Mouse (Mus musculus) urinary bladder, adult 2 months (tissue): ENCODE results near the gene Hist1h4h. TPM values are rescaled to one million over a fixed set of nuclear protein-coding genes. Genes with fewer than 3 reads are reported as not detected.
"Not testable (repeated sequence)": the region's sequence is repeated elsewhere in the genome, so short reads cannot be mapped to it uniquely, and the experiment has no call there.

ENCODE experiments used
- DNase-seq: peaks from one replicate; pipeline ENCODE4 v3.0.0; 2022; ENCODE audit warnings: low spot score
- polyA plus RNA-seq: library from polyadenylated mRNA; depleted of rRNA; stranded (reverse); fragments of >200 nt; gene quantifications from 2 replicates; pipeline ENCODE4 v1.2.3, GENCODE M21; 2012

Gene Hist1h4h
- polyA plus RNA-seq, 1 experiment, result 27.8 TPM

DNA sequence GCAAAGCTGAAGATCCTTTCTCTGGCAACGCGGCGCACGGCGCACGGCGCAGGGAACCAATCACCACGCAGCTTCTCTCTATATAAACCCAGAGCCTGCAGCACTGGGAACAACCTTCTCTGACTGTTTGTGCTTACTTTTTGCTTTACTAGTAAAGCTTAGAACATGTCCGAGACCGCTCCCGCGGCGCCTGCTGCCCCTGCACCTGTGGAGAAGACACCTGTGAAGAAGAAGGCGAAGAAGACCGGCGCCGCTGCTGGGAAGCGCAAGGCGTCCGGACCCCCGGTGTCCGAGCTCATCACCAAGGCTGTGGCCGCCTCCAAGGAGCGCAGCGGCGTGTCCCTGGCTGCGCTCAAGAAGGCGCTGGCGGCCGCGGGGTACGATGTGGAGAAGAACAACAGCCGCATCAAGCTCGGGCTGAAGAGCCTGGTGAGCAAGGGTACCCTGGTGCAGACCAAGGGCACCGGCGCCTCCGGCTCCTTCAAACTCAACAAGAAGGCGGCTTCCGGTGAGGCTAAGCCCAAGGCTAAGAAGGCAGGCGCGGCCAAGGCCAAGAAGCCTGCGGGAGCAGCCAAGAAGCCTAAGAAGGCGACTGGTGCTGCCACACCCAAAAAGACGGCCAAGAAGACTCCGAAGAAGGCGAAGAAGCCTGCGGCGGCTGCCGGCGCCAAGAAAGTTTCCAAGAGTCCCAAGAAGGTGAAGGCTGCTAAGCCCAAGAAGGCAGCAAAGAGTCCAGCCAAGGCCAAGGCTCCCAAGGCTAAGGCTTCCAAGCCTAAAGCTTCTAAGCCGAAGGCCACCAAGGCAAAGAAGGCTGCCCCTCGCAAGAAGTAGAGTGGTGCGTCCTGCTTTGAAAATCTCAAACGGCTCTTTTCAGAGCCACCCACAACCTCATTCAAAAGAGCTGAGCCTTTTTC, 24.3 kb downstream of the Hist1h4h start:
- DNase-seq, result peak; percentile 59

GRCm38 (mm10) chr13:23555839-23556416, 25.1 kb downstream of the Hist1h4h start:
- peak; percentile 30 for DNase-seq

GRCm38 (mm10) chr13:23556906-23557305, 26.1 kb downstream of the Hist1h4h start:
- no peak for DNase-seq

DNA sequence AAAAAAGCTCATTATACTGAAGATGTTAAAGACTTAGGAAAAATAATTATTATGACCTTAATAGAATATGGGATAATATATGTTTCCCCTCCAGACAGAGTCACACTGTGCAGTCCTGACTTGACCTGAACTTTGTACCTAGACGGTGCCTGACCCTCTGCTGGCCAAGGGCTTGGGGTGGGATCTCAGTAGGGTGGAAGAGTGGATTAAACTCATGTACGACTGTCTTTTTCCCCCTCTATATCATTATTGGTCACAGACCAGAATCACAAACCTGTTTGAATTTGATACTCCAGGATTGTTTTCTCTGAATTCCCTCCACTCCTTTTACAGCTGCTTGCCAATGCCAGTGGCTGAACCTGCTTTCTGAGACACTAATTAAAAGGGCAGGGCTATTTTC, 29.8 kb downstream of the Hist1h4h start:
- DNase-seq, result not testable (repeated sequence)

GRCm38 (mm10) chr13:23561531-23561882, 30.7 kb downstream of the Hist1h4h start:
- DNase-seq, result not testable (repeated sequence)

GRCm38 (mm10) chr13:23561883-23562659, 31.2 kb downstream of the Hist1h4h start, which contains the start of gene Hist1h3e:
TSS of gene Hist1h3e (minus strand) at chr13:23562369.
- DNase-seq, result peak; percentile 90

DNA sequence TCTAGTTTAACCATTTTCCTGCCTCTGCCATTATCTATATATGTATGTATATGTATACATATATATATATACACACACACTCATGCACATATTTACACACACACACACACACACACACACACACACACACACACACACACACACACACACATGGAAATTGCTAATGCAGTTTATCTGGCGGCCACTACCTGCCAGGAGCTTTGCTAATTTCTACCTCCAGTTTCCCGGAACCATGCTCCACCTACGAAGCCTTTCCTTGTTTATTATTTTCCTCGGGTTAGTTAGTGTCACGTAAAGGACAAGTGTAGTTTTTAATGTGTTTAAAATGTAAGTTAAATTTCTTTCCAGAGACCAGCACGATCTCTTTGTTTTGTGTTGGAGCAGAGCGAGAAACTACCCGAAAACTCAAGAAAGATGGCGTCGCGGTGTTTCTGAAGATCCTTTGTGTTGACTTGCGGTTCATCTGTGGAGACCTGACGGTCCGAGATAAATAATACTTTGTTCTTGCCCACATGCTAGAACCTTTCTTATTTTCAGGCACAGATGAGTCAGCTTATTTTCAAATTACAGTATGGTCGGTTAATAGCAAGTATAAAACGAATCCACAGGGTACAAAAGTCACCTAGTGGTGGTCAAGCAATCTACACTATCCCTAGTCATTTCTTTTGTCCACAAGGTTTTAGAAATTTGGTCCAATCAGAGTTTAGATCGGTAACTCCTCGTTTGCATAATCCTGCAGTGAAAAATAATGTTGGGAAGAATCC, 32.0 kb downstream of the Hist1h4h start:
- no peak for DNase-seq

DNA sequence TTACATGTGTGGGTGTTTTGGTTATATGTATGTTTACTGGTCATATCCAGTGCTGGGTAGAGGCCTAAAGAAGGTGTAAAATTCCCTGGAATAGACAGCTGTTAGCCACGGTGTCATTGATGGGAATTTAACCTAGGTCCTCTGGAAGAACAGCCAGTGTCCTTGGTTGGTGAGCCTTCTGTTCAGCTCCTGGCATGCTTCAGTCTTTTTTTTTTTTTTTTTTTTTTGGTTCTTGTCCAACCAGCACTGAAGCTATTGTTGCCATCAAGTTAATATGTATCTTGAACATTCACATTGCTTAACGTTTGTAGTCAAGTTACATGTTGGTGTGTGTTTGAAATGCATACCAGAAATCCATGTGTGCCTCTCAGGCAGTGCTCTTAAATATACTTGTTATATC, 33.6 kb downstream of the Hist1h4h start:
- DNase-seq, result no peak

- DNase-seq, result not testable (repeated sequence)
Observed at GRCm38 (mm10) chr13:23570261-23571021, 39.6 kb downstream of the Hist1h4h start.

GRCm38 (mm10) chr13:23571022-23571503, 40.2 kb downstream of the Hist1h4h start, which contains the start of the genes Hist1h2ae and Hist1h2bg:
TSS of gene Hist1h2ae (minus strand) at chr13:23571220.
TSS of gene Hist1h2bg (plus strand) at chr13:23571396.
- peak; percentile 61 for DNase-seq

DNA sequence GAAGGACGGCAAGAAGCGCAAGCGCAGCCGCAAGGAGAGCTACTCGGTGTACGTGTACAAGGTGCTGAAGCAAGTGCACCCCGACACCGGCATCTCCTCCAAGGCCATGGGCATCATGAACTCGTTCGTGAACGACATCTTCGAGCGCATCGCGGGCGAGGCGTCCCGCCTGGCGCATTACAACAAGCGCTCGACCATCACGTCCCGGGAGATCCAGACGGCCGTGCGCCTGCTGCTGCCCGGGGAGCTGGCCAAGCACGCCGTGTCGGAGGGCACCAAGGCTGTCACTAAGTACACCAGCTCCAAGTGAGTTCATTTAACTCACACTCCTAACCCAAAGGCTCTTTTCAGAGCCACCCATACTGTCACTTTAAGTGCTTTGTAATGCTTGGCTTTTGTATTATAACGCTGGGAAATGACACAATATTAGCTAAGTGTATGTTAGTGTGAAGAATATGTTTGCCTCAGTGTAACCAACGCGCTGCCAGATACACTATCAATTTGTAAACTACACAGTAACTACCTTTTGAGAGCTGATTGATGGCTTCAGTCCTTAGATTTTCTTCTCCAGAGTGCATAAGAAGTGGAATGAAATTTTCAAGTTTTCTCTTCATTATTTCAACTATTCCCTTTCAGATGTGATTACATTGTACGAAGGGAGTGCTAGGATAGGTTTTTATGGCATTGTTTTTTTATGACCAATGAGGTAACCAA, 40.8 kb downstream of the Hist1h4h start:
- not testable (repeated sequence) for DNase-seq

DNA sequence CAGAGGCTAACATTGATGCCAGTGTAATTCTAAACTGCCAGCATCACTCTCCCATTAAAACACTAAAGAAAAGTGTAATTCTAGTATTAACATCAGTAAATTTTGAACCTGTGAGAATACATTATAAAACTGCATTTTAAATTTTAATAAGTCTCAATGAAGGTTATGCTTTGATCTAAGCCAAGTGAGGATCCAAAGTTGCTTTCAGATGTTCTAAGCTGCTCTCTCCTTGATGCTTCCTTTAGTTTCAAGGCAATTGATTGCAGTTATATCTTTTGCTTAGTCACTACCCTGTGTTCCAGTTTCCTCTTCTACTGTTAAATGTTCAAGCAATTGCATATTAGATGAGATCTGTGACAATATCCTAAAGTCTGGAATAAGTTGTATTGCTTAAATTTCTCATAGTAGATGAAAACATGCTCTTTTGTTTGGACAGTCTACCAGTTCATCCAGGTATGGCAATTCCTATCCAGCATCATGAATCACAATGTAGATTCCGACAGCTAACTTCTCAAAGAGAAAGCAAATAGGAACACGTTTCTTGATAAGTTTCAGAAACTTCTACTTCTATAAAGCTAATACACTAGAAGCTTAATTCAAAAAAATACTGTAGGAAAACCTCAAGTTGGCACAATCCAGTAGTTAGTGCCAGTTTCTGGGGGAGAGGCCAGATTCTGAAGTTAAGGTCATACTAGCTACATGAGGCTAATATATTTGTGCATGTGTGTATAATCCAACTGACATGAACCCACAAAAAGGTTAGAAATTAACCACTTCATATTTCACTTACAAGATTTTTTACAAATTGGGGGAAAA, 41.6 kb downstream of the Hist1h4h start:
- no peak for DNase-seq

DNA sequence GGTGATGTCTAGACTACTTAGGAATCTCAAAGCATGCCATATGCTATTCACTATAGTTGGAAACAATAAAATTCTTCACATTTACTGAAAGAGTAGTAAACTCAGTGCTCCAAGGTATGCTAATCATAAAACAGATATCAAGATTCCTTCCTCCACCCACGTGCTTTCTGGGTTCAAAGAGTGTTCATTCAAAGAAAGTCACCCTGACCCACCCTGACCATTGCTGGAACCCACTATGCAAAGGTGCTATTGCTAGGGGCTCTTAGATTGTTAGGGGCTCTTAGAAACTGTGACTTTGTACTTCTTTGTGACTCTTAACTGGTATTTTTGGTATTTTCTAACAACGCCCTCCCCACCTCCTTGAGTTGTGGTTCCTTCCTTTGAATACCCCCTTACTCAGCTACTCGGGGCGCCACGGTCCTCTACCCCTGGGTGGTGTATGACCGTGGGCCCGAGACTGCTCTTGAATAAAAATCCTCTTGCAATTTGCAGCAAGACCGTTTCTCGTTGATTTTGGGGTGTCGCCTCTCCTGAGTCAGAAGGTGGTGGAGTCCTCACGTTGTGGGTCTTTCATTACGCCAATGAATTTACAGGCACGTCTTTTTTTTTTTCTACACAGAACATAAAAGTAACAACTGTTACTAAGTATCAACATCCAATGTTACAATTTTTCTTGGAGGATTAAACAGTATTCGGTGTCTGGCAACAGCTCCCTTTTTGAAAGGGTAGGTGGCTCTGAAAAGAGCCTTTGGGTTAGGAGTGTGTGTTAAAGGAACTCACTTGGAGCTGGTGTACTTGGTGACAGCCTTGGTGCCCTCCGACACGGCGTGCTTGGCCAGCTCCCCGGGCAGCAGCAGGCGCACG, 42.4 kb downstream of the Hist1h4h start:
- DNase-seq, result not testable (repeated sequence)

DNA sequence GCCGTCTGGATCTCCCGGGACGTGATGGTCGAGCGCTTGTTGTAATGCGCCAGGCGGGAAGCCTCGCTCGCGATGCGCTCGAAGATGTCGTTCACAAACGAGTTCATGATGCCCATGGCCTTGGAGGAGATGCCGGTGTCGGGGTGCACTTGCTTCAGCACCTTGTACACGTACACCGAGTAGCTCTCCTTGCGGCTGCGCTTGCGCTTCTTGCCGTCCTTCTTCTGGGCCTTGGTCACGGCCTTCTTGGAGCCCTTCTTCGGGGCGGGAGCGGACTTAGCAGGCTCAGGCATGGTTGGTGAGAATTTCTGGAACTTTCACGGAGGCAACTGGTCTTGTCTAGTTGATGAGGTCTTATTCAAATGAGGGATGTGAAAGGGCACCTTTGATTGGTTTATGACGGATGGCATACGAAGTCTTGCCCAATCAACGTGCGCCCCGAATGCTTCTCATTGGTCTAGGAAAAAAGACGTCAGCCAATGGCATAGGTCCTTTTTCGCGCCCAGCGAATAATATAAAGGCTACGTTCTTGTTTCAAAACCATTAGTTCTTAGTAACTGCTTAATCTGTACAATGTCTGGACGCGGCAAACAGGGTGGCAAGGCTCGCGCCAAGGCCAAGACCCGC, 43.2 kb downstream of the Hist1h4h start, which contains the start of the genes Hist1h2bf and Hist1h2ad:
TSS of gene Hist1h2bf (minus strand) at position 299 of the 627 bp plus-strand sequence.
TSS of gene Hist1h2ad (plus strand) at position 484 of the 627 bp plus-strand sequence.
- DNase-seq, result not testable (repeated sequence)

- DNase-seq, result not testable (repeated sequence)
Observed at GRCm38 (mm10) chr13:23574546-23575170, 43.8 kb downstream of the Hist1h4h start.

DNA sequence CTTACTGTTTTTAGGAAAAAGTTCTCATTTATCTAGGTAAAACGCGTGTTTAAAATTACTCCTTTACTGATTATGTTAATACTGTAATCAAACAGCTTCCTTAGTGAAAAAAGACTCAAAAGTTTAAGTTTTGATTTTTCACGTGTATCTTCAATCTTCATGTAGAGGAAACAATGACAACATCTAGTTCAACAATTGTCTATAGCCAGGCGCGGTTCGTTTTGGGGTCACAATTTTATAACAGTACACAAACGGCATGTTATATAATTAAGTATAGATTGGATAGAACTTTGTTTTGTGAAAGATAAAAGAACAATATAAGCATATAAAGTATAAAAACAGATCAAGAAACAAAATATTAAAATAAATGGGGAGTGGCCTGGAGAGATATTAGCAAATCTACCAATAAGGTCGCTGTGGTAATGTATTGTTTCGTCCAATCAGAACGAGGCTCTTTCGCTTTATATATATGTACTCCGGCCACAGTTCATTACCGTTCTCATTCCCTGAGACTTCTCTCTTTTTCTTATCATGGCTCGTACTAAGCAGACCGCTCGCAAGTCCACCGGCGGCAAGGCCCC, 44.5 kb downstream of the Hist1h4h start, which contains the start of gene Hist1h3d:
TSS of gene Hist1h3d (plus strand) at position 493 of the 581 bp plus-strand sequence.
- no peak for DNase-seq
